Mouse (Mus musculus): ENCODE measurements around the gene Haus7.

Gene Haus7

GRCm38 (mm10) chrX:73458877-73459392, at the start of gene Haus7:
Haus7 (minus strand) TSS chrX:73459044.
- peak; percentile 80 to 92 for DNase-seq (ENCODE audit: low spot score in 2 of 2)

GRCm38 (mm10) chrX:73506577-73506976, 47.7 kb upstream of the Haus7 start:
- DNase-seq (ENCODE audit: low spot score in 2 of 2): no peak

- no peak for DNase-seq (ENCODE audit: low spot score in 2 of 2)
Measured at GRCm38 (mm10) chrX:73505130-73505735, 46.4 kb upstream of the Haus7 start.

GRCm38 (mm10) chrX:73496746-73497145, 37.9 kb upstream of the Haus7 start:
- no peak for DNase-seq (ENCODE audit: low spot score in 2 of 2)

- peak; percentile 21 to 58 for DNase-seq (ENCODE audit: low spot score in 2 of 2)
Measured at GRCm38 (mm10) chrX:73493567-73493966, 34.7 kb upstream of the Haus7 start.

GRCm38 (mm10) chrX:73490804-73491203, 32.0 kb upstream of the Haus7 start:
- DNase-seq (ENCODE audit: low spot score in 2 of 2): no peak

GRCm38 (mm10) chrX:73490186-73490585, 31.3 kb upstream of the Haus7 start:
- no peak for DNase-seq (ENCODE audit: low spot score in 2 of 2)

- DNase-seq (ENCODE audit: low spot score in 2 of 2): no peak
Measured at GRCm38 (mm10) chrX:73486920-73487319, 28.1 kb upstream of the Haus7 start.

- DNase-seq (ENCODE audit: low spot score in 2 of 2): no peak
Measured at GRCm38 (mm10) chrX:73484870-73485269, 26.0 kb upstream of the Haus7 start.

- DNase-seq (ENCODE audit: low spot score in 2 of 2): no peak
Measured at GRCm38 (mm10) chrX:73484076-73484475, 25.2 kb upstream of the Haus7 start.

GRCm38 (mm10) chrX:73483484-73483810, 24.6 kb upstream of the Haus7 start, which contains the start of gene Bgn:
Bgn (plus strand) TSS chrX:73483602.
- DNase-seq (ENCODE audit: low spot score in 2 of 2): no peak

GRCm38 (mm10) chrX:73482643-73483483, 24.0 kb upstream of the Haus7 start:
- DNase-seq (ENCODE audit: low spot score in 2 of 2): no peak

GRCm38 (mm10) chrX:73480334-73480733, 21.5 kb upstream of the Haus7 start:
- no peak for DNase-seq (ENCODE audit: low spot score in 2 of 2)

- no peak for DNase-seq (ENCODE audit: low spot score in 2 of 2)
Measured at GRCm38 (mm10) chrX:73479656-73480055, 20.8 kb upstream of the Haus7 start.

GRCm38 (mm10) chrX:73477500-73477899, 18.7 kb upstream of the Haus7 start:
- DNase-seq (ENCODE audit: low spot score in 2 of 2): no peak

- DNase-seq (ENCODE audit: low spot score in 2 of 2): no peak
Measured at GRCm38 (mm10) chrX:73476621-73477020, 17.8 kb upstream of the Haus7 start.

GRCm38 (mm10) chrX:73475658-73476256, 16.9 kb upstream of the Haus7 start:
- no peak for DNase-seq (ENCODE audit: low spot score in 2 of 2)

GRCm38 (mm10) chrX:73474340-73475165, 15.7 kb upstream of the Haus7 start:
- DNase-seq (ENCODE audit: low spot score in 2 of 2): no peak

GRCm38 (mm10) chrX:73471764-73472163, 12.9 kb upstream of the Haus7 start:
- DNase-seq (ENCODE audit: low spot score in 2 of 2): no peak

GRCm38 (mm10) chrX:73468752-73469151, 9.9 kb upstream of the Haus7 start:
- DNase-seq (ENCODE audit: low spot score in 2 of 2): no peak

- no peak for DNase-seq (ENCODE audit: low spot score in 2 of 2)
Measured at GRCm38 (mm10) chrX:73468330-73468729, 9.5 kb upstream of the Haus7 start.

Measured in thymus, postnatal 10 days (tissue).